Mouse (Mus musculus): ENCODE measurements around the gene Sh3pxd2a.

DNA sequence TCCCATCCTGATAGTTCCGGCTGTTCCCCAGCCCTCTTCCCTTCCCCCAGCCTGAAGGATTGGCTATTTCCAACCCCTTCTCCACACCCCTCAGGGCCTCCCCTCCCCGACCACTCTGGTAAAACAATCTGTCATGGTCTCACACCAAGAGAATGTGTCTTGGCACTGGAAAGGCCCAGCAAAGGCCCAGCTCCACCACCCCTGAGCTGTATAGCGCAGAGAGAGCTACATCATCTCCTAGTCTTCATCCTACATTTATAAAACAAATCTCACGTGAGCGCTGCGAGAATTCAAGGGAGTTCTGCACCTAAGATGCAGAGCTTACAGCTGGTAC, 21.9 kb downstream of the Sh3pxd2a start:
- TF ChIP-seq POLR2A (IDR thresholded peaks at IDR 0.05; ENCODE audit: low read depth, low read length) (no peak), CTCF (IDR thresholded peaks at IDR 0.05; ENCODE audit: extremely low read depth, insufficient read depth, insufficient read length, insufficient replicate concordance) (no peak)
